Mouse (Mus musculus) heart, postnatal 0 days (tissue): ENCODE results near the gene Map7.

ENCODE experiments used
- CTCF ChIP-seq: IDR thresholded peaks from 2 replicates; pipeline ENCODE4 v1.5.1; 2016; ENCODE audit warnings: antibody characterized with exemption, control low read depth, low read depth
- EP300 ChIP-seq: IDR thresholded peaks from 2 replicates; pipeline ENCODE4 v1.6.1; 2016; ENCODE audit warnings: antibody characterized with exemption, low read depth

DNA sequence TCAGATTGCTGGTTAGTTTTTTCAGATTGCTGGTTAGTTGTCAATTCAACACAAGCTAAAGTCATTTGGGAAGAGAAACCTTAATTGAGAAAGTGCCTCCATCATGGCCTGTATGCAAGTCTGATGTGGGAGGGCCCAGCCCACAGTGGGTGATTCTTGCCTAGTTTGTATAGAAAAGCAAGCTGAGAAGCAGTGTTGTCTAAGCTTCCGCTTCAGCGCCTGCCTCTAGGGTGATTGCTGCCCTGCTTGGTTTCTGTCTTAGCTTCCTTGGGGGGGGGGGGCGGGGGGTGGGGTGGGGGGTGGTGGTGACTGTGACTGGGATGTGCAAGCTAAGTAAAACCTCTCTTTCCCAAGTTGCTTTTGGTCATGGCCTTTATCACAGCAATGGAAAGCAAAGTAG, 53.0 kb downstream of the Map7 start:
- TF ChIP-seq CTCF, result no peak
- TF ChIP-seq EP300, result no peak
